29 mouse cellular contexts compared by ENCODE assay signal in the genomic region with DNA sequence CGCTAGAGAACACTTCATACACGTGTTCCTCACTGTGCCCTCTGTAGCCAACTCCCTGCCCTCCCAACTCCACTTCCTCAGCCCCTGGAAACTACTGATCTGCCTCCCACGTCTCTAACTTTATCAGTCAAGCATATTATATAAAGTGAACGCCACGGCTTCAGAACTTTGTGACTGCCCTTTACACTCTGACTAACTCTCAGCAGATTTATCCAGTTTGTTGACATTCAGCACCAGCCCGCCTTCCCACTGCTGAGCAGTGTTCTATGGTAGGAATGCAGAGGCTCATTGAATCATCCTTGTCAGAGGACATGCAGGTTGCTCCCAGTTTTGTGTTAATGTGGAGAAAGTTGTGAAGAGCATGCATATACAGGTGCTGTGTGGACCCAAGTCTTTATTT.
DNase-seq lines count a peak whose midpoint lies in the region; ATAC-seq lines count a peak whose summit lies in the region.
"Had no signal": no experiment of that assay in that cellular context is flagged by ENCODE, and none has a peak within 500 bp of the region (broad histone marks: within the 10 kb centered on the region; RNA-seq: fewer than 3 reads in every experiment).

No protein-coding gene starts in this region.

- no peaks in the 10 kb centered on the region for H3K4me1 ChIP-seq in intestine, embryonic 16.5 days (ENCODE audit: control insufficient read depth, insufficient read depth, low read length)
- H3K4me1 ChIP-seq in stomach, embryonic 16.5 days (ENCODE audit: control insufficient read depth, insufficient read depth, low read length): no peaks in the 10 kb centered on the region
- H3K4me1 ChIP-seq: kidney, embryonic 15.5 days; limb, embryonic 15.5 days; liver, embryonic 15.5 days had no signal

- no peak overlapping the region for H3K9ac ChIP-seq in intestine, embryonic 16.5 days (ENCODE audit: low read depth, low read length)
- H3K9ac ChIP-seq in stomach, embryonic 16.5 days (ENCODE audit: low read length): no peak overlapping the region
- H3K9ac ChIP-seq: embryonic facial prominence, embryonic 15.5 days; forebrain, embryonic 13.5 days; hindbrain, embryonic 12.5 days; kidney, embryonic 15.5 days; limb, embryonic 15.5 days; liver, embryonic 15.5 days; midbrain, embryonic 13.5 days; neural tube, embryonic 13.5 days had no signal

- no peak overlapping the region for H3K4me2 ChIP-seq in intestine, embryonic 16.5 days (ENCODE audit: low read depth, low read length)
- no peak overlapping the region for H3K4me2 ChIP-seq in stomach, embryonic 16.5 days (ENCODE audit: low read depth, low read length)
- H3K4me2 ChIP-seq: embryonic facial prominence, embryonic 15.5 days; forebrain, embryonic 13.5 days; hindbrain, embryonic 12.5 days; kidney, embryonic 15.5 days; limb, embryonic 15.5 days; liver, embryonic 15.5 days; midbrain, embryonic 13.5 days; neural tube, embryonic 13.5 days had no signal

- DNase-seq in adrenal gland, adult 2 months: peak; percentile 51
- DNase-seq in adrenal gland, adult 18-20 months (ENCODE audit: low spot score in 2 of 2): no peak
- DNase-seq in adrenal gland, postnatal 14 days: peak; percentile 36
- no peak for DNase-seq in left cerebral cortex, adult 11 months (ENCODE audit: low spot score)
- DNase-seq in ovary, postnatal 36 days (ENCODE audit: low spot score): no peak
- DNase-seq: cerebellum, adult 2 months; cerebellum, postnatal 25 days; gastrocnemius, postnatal 25 days; heart, adult 11 months; heart, postnatal 36 days; kidney, adult 18-20 months; kidney, postnatal 25 days; left cerebral cortex, postnatal 4 days; thymus, adult 18-20 months; thymus, postnatal 25 days had no signal

- peak; percentile 84; the same call in 1 of the 2 replicates for ATAC-seq in intestine, embryonic 16.5 days
- ATAC-seq in stomach, embryonic 16.5 days (ENCODE audit: insufficient read depth, low FRiP score): peak; percentile 76; the same call in 1 of the 2 replicates
- ATAC-seq: forebrain, embryonic 13.5 days; midbrain, embryonic 13.5 days had no signal

- H3K9me3 ChIP-seq in intestine, embryonic 16.5 days (ENCODE audit: control insufficient read depth, low read length): no peaks in the 10 kb centered on the region
- H3K9me3 ChIP-seq in stomach, embryonic 16.5 days (replicated peaks; ENCODE audit: control insufficient read depth, low read length): no peaks in the 10 kb centered on the region
- H3K9me3 ChIP-seq: embryonic facial prominence, embryonic 10.5 days; embryonic facial prominence, embryonic 15.5 days; forebrain, embryonic 13.5 days; G1E; heart, embryonic 10.5 days; hindbrain, embryonic 12.5 days; kidney, embryonic 15.5 days; limb, embryonic 15.5 days; liver, embryonic 15.5 days; midbrain, embryonic 13.5 days; neural tube, embryonic 13.5 days had no signal

- WGBS in intestine, embryonic 16.5 days: 49% methylated on average over 6 of the region's 6 CpGs
- WGBS in stomach, embryonic 16.5 days: 52% methylated on average over 6 of the region's 6 CpGs

- no peak overlapping the region for H3K27ac ChIP-seq in intestine, embryonic 16.5 days (ENCODE audit: low read length)
- H3K27ac ChIP-seq in stomach, embryonic 16.5 days (ENCODE audit: low read length): peak overlapping the region; percentile 49
- H3K27ac ChIP-seq: embryonic facial prominence, embryonic 10.5 days; embryonic facial prominence, embryonic 15.5 days; forebrain, embryonic 13.5 days; heart, embryonic 10.5 days; hindbrain, embryonic 12.5 days; kidney, embryonic 15.5 days; limb, embryonic 15.5 days; liver, embryonic 15.5 days; macrophage; midbrain, embryonic 13.5 days; neural tube, embryonic 13.5 days had no signal

- H3K27me3 ChIP-seq in intestine, embryonic 16.5 days (replicated peaks; ENCODE audit: control insufficient read depth, insufficient read depth, low read length): no peaks in the 10 kb centered on the region
- H3K27me3 ChIP-seq in stomach, embryonic 16.5 days (ENCODE audit: control insufficient read depth, insufficient read depth, low read length): no peaks in the 10 kb centered on the region
- H3K27me3 ChIP-seq: embryonic facial prominence, embryonic 15.5 days; forebrain, embryonic 13.5 days; hindbrain, embryonic 12.5 days; kidney, embryonic 15.5 days; limb, embryonic 15.5 days; liver, embryonic 15.5 days; midbrain, embryonic 13.5 days; neural tube, embryonic 13.5 days had no signal

- H3K36me3 ChIP-seq in intestine, embryonic 16.5 days (ENCODE audit: control insufficient read depth, insufficient read depth, low read length): no peaks in the 10 kb centered on the region
- no peaks in the 10 kb centered on the region for H3K36me3 ChIP-seq in stomach, embryonic 16.5 days (ENCODE audit: control insufficient read depth, insufficient read depth, low read length)
- H3K36me3 ChIP-seq: embryonic facial prominence, embryonic 10.5 days; hindbrain, embryonic 12.5 days; liver, embryonic 15.5 days; midbrain, embryonic 13.5 days; neural tube, embryonic 13.5 days had no signal

- H3K4me3 ChIP-seq in intestine, embryonic 16.5 days (ENCODE audit: low read length): no peak overlapping the region
- no peak overlapping the region for H3K4me3 ChIP-seq in stomach, embryonic 16.5 days (replicated peaks; ENCODE audit: low read length)
- H3K4me3 ChIP-seq: embryonic facial prominence, embryonic 10.5 days; embryonic facial prominence, embryonic 15.5 days; forebrain, embryonic 13.5 days; heart, embryonic 10.5 days; hindbrain, embryonic 12.5 days; kidney, embryonic 15.5 days; limb, embryonic 15.5 days; liver, embryonic 15.5 days; midbrain, embryonic 13.5 days; neural tube, embryonic 13.5 days had no signal

Comparison
In these comparisons a context has a peak if more than half of its experiments do, and no peak if none do; other contexts are left out.
1. DNase-seq: peak in adrenal gland, adult 2 months (single experiment) and adrenal gland, postnatal 14 days (single experiment); none in adrenal gland, adult 18-20 months (0 of 2), left cerebral cortex, adult 11 months (single experiment) and ovary, postnatal 36 days (single experiment).